Mouse (Mus musculus): ENCODE measurements around the gene Bod1l. TPM values are rescaled to one million over a fixed set of nuclear protein-coding genes. Genes with fewer than 3 reads are reported as not detected.

The Bod1l gene
- polyA plus RNA-seq (2016; fragmentation: Nextera tagmentation; extraction: Ambion mirVana), result 12.4 and 16.6 TPM in 2 replicates

GRCm38 (mm10) chr5:41844147-41844529 lies at the start of gene Bod1l:
Gene Bod1l, minus strand, starts transcription at chr5:41844315.
- Histone ChIP-seq H3K36me3 (peaks cover 6% of the 10 kb centered on the region), H3K27me3 (ENCODE audit: insufficient read depth, poor library complexity, severe bottlenecking) (no peaks in the 10 kb centered on the region), H3K4me3 (peak within 1 kb of the TSS; percentile 98), H3K4me1 (replicated peaks) (peaks cover 20% of the 10 kb centered on the region), H3K27ac (peak within 1 kb of the TSS; percentile 92), H3K9me3 (no peaks in the 10 kb centered on the region)
- DNase-seq (ENCODE audit: low spot score), result peak; percentile 95
- WGBS, result under 1% methylated on average over 38 of the region's 38 CpGs

DNA sequence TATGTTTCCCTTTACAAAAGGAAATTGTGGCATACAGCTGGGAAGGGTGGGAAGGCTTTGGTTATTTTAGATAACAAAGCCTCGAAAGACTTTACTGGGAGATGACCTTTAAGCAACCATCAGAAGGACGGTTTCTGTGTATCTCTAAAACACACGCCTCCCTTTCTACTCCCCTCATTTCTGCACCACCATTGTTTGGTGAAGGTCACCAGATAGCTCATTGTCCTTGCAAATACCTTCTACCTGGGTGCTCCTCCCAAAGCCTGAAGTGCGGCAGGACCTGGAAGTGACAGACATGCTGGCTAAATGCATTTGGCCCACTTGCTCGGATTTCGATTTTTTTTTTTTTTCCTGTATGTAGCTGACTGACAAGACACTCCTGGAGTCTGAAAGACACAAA lies 49.2 kb upstream of the Bod1l start:
- Histone ChIP-seq H3K4me3 (no peak overlapping the region), H3K27ac (no peak overlapping the region), H3K4me1 (replicated peaks) (no peaks in the 10 kb centered on the region), H3K36me3 (no peaks in the 10 kb centered on the region), H3K27me3 (ENCODE audit: insufficient read depth, poor library complexity, severe bottlenecking) (no peaks in the 10 kb centered on the region), H3K9me3 (no peaks in the 10 kb centered on the region)
- no peak for DNase-seq (ENCODE audit: low spot score)
- WGBS, result 85% methylated on average over 6 of the region's 6 CpGs

- no peak overlapping the region for H3K4me3 ChIP-seq
- H3K27me3 ChIP-seq (ENCODE audit: insufficient read depth, poor library complexity, severe bottlenecking), result no peaks in the 10 kb centered on the region
- H3K36me3 ChIP-seq, result no peaks in the 10 kb centered on the region
- no peaks in the 10 kb centered on the region for H3K9me3 ChIP-seq
- H3K4me1 ChIP-seq (replicated peaks), result no peaks in the 10 kb centered on the region
- no peak overlapping the region for H3K27ac ChIP-seq
- no peak for DNase-seq (ENCODE audit: low spot score)
- WGBS, result 74% methylated on average over 5 of the region's 5 CpGs
Measured at GRCm38 (mm10) chr5:41890871-41891270, 46.8 kb upstream of the Bod1l start.

DNA sequence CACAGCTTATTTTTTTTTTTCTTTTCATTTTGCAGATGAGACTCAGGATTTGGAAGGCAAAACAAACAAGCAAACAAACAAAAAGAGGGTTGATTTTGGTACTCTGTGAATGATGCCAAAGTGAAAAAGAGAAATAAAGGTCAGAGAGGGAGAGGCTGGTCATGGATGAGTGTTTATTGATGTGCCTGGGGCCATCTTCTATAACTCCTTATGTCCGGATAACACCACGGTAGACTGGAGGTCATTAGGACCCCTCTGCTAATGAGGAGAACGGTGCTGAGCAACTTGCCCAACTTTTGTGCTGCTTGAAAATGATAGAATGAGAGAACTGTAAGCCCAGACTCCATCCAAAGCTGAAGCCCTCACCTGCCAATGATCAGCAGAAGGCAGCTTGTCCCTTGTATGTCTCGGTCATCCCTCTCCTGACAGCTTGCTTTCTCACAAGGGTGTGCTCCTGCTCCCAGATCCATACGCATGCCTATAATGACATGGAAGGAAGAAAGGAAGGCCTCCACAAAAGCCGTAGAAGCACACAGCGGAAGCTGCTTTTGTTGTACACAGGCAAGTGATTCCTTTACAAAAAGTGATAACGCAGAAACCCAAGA lies 45.2 kb upstream of the Bod1l start:
- no peaks in the 10 kb centered on the region for H3K9me3 ChIP-seq
- 79% methylated on average over 8 of the region's 8 CpGs for WGBS
- no peak overlapping the region for H3K27ac ChIP-seq
- no peak overlapping the region for H3K4me3 ChIP-seq
- no peaks in the 10 kb centered on the region for H3K4me1 ChIP-seq (replicated peaks)
- H3K27me3 ChIP-seq (ENCODE audit: insufficient read depth, poor library complexity, severe bottlenecking), result no peaks in the 10 kb centered on the region
- DNase-seq (ENCODE audit: low spot score), result no peak
- H3K36me3 ChIP-seq, result no peaks in the 10 kb centered on the region

GRCm38 (mm10) chr5:41888834-41889233 lies 44.7 kb upstream of the Bod1l start:
- Histone ChIP-seq H3K36me3 (no peaks in the 10 kb centered on the region), H3K27me3 (ENCODE audit: insufficient read depth, poor library complexity, severe bottlenecking) (no peaks in the 10 kb centered on the region), H3K4me3 (no peak overlapping the region), H3K27ac (no peak overlapping the region), H3K4me1 (replicated peaks) (no peaks in the 10 kb centered on the region), H3K9me3 (no peaks in the 10 kb centered on the region)
- no peak for DNase-seq (ENCODE audit: low spot score)
- whole genome bisulfite sequencing, result 72% methylated on average over 3 of the region's 3 CpGs

DNA sequence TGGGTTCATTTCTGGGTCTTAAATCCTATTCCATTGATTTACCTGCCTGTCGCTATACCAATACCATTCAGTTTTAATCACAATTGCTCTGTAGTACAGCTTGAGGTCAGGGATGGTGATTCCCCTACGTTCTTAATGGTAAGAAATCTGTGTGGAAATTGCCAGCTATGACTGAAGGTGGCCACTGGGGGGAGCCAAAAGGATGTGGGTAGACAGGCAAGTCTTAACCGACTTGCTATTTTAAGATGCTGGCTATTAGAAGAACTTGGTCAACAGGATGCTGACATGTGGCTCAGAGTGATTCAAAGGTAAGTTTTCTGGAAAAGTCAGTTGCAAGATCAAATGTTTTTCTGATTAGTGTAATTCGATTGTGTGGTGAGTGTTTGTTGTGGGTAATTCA lies 43.6 kb upstream of the Bod1l start:
- 10% methylated on average over 4 of the region's 4 CpGs for WGBS
- DNase-seq (ENCODE audit: low spot score), result peak; percentile 72
- H3K9me3 ChIP-seq, result no peaks in the 10 kb centered on the region
- no peaks in the 10 kb centered on the region for H3K27me3 ChIP-seq (ENCODE audit: insufficient read depth, poor library complexity, severe bottlenecking)
- no peak overlapping the region for H3K27ac ChIP-seq
- no peaks in the 10 kb centered on the region for H3K4me1 ChIP-seq (replicated peaks)
- H3K36me3 ChIP-seq, result no peaks in the 10 kb centered on the region
- H3K4me3 ChIP-seq, result no peak overlapping the region

DNA sequence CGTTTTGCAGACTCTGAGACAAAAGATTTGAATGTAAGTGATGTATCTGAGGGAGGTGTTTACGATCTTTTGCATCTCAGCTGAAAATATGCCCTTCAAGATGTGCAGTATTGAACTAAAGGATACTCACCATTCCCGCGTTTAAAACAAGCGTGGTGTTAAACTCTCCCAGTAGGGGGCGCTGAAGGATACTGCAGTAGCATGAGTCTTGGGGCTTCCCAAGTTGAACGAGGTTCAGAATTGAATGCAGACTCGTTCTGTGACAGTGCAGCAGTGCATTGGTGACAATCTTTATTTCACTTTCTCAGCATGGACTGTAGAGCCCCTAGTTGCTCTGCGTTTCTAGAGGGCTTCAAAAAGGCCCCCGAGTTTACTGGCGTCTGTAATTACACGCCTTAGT lies 40.4 kb upstream of the Bod1l start:
- H3K4me1 ChIP-seq (replicated peaks), result no peaks in the 10 kb centered on the region
- DNase-seq (ENCODE audit: low spot score), result peak; percentile 65
- H3K4me3 ChIP-seq, result no peak overlapping the region
- 22% methylated on average over 12 of the region's 12 CpGs for WGBS
- no peaks in the 10 kb centered on the region for H3K9me3 ChIP-seq
- H3K27ac ChIP-seq, result no peak overlapping the region
- no peaks in the 10 kb centered on the region for H3K36me3 ChIP-seq
- no peaks in the 10 kb centered on the region for H3K27me3 ChIP-seq (ENCODE audit: insufficient read depth, poor library complexity, severe bottlenecking)

- H3K36me3 ChIP-seq, result no peaks in the 10 kb centered on the region
- no peaks in the 10 kb centered on the region for H3K27me3 ChIP-seq (ENCODE audit: insufficient read depth, poor library complexity, severe bottlenecking)
- no peak overlapping the region for H3K27ac ChIP-seq
- DNase-seq (ENCODE audit: low spot score), result no peak
- peaks cover 9% of the 10 kb centered on the region; the same call in 1 of the 2 replicates for H3K9me3 ChIP-seq
- H3K4me3 ChIP-seq, result no peak overlapping the region
- no peaks in the 10 kb centered on the region for H3K4me1 ChIP-seq (replicated peaks)
- whole genome bisulfite sequencing, result 86% methylated on average over 2 of the region's 2 CpGs
Measured at GRCm38 (mm10) chr5:41871164-41871563, 27.0 kb upstream of the Bod1l start.

GRCm38 (mm10) chr5:41855781-41856180 lies 11.7 kb upstream of the Bod1l start:
- no peaks in the 10 kb centered on the region for H3K36me3 ChIP-seq
- H3K4me1 ChIP-seq (replicated peaks), result no peaks in the 10 kb centered on the region
- DNase-seq (ENCODE audit: low spot score), result no peak
- H3K9me3 ChIP-seq, result no peaks in the 10 kb centered on the region
- 88% methylated on average over 2 of the region's 2 CpGs for WGBS
- no peak overlapping the region for H3K27ac ChIP-seq
- no peaks in the 10 kb centered on the region for H3K27me3 ChIP-seq (ENCODE audit: insufficient read depth, poor library complexity, severe bottlenecking)
- no peak overlapping the region for H3K4me3 ChIP-seq

DNA sequence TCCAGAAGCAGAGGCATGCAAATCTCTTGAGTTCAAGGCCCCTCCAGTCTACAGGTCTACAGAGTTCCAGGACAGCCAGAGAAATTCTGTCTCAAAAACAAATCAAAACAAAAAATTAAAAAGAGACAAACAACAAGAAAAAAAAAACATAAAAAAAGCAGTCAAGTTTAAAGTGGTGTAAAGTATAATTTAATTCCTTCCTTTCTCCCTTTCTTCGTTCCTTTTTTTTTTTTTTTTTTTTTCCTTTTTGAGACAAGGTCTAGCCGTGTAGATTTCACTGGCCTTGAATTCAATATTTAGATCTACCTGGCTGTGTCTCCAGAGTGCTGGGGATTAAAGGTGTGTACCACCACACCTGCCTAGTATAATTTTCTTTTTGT lies 1.4 kb upstream of the Bod1l start:
- H3K27me3 ChIP-seq (ENCODE audit: insufficient read depth, poor library complexity, severe bottlenecking), result no peaks in the 10 kb centered on the region
- 51% methylated on average over 2 of the region's 2 CpGs for WGBS
- H3K36me3 ChIP-seq, result peaks cover 6% of the 10 kb centered on the region
- H3K4me3 ChIP-seq, result peak overlapping the region; percentile 98
- no peak overlapping the region for H3K27ac ChIP-seq
- no peak for DNase-seq (ENCODE audit: low spot score)
- peaks cover 20% of the 10 kb centered on the region for H3K4me1 ChIP-seq (replicated peaks)
- H3K9me3 ChIP-seq, result no peaks in the 10 kb centered on the region

DNA sequence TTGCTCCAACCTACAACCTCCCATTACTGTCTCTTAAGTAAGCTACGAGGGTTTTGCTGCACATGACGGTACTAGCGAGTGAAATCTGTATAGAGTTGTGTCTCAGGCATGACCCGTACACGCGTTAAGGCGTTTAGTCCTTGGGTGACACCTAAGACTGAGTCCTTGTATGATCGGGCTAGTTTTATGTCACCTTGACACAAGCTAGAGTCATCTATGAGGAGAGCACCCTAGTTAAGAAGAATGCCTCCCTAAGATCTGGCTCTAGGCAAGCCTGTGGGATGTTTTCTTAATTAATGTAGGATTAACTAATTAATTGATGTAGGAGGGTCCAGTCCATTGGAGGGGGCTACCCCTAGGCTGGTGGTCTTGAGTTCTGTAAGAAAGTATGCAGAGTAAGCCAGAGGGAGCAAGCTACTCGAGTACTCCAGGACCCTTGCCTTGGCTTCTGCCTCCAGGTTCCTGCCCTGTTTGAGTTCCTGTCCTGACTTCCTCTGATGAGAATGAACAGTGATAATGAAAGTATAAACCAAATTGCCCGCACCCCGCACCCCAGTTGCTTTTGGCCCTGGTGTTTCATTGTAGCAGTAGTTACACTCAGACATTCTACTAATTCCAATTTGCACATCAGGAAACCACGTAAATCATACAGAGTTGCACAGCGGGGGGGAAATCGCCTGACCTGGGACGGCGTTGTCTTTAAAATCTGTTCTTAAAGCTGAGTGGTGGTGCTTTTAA lies 874 bp upstream of the Bod1l start:
- peak; percentile 35 for DNase-seq (ENCODE audit: low spot score)
- H3K4me3 ChIP-seq, result peak overlapping the region; percentile 98
- peaks cover 20% of the 10 kb centered on the region for H3K4me1 ChIP-seq (replicated peaks)
- H3K36me3 ChIP-seq, result peaks cover 6% of the 10 kb centered on the region
- H3K27ac ChIP-seq, result peak overlapping the region; percentile 69
- no peaks in the 10 kb centered on the region for H3K27me3 ChIP-seq (ENCODE audit: insufficient read depth, poor library complexity, severe bottlenecking)
- whole genome bisulfite sequencing, result 21% methylated on average over 16 of the region's 16 CpGs
- no peaks in the 10 kb centered on the region for H3K9me3 ChIP-seq

- Histone ChIP-seq H3K27ac (peak overlapping the region; percentile 92), H3K27me3 (ENCODE audit: insufficient read depth, poor library complexity, severe bottlenecking) (no peaks in the 10 kb centered on the region), H3K36me3 (peaks cover 6% of the 10 kb centered on the region), H3K9me3 (no peaks in the 10 kb centered on the region), H3K4me1 (replicated peaks) (peaks cover 20% of the 10 kb centered on the region), H3K4me3 (peak overlapping the region; percentile 98)
- DNase-seq (ENCODE audit: low spot score), result no peak
- WGBS, result 1% methylated on average over 46 of the region's 46 CpGs
Measured at GRCm38 (mm10) chr5:41843419-41844146, 532 bp downstream of the Bod1l start.

DNA sequence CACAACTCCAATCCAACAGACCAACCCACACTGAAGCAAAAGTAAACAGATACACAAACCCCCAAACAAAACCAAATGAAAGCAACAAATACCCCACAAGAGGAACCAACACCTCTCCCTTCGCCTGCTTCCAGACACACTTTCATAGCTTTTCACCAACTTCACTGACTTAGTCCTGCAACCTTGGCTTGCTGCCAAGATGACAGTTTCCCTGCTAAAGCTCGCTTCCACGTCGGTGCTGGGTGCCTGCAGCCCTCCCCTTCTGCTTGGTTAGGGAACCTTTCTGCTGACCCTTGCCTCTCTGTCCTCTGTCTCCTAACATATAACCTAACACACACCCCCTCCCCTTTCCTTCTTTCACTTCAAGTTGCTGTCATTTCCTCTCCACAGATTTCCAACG lies 1.4 kb downstream of the Bod1l start:
- WGBS, result 50% methylated on average over 5 of the region's 5 CpGs
- peaks cover 6% of the 10 kb centered on the region for H3K36me3 ChIP-seq
- H3K4me1 ChIP-seq (replicated peaks), result peaks cover 20% of the 10 kb centered on the region
- H3K27ac ChIP-seq, result no peak overlapping the region
- peak overlapping the region; percentile 98 for H3K4me3 ChIP-seq
- H3K27me3 ChIP-seq (ENCODE audit: insufficient read depth, poor library complexity, severe bottlenecking), result no peaks in the 10 kb centered on the region
- no peaks in the 10 kb centered on the region for H3K9me3 ChIP-seq
- DNase-seq (ENCODE audit: low spot score), result no peak

All from hindbrain, embryonic 10.5 days (tissue).